Mouse (Mus musculus) MN1 (cell line): ENCODE data around the gene Vmn1r135.
"Not testable (repeated sequence)": the region's sequence is repeated elsewhere in the genome, so short reads cannot be mapped to it uniquely, and the experiment has no call there.

Experiments
- DNase-seq: peaks from one replicate; pipeline ENCODE4 v3.0.0-alpha.2; 2016; ENCODE audit warnings: low spot score

Gene Vmn1r135

GRCm38 (mm10) chr7:21832051-21832450, at the start of gene Vmn1r135:
Vmn1r135 (plus strand) TSS chr7:21832351.
- not testable (repeated sequence) for DNase-seq

- not testable (repeated sequence) for DNase-seq
These were observed 35.5 kb upstream of the Vmn1r135 start, which contains the start of gene Gm4177 for GRCm38 (mm10) chr7:21796628-21797027. Gm4177 (minus strand) TSS chr7:21796728.

DNA sequence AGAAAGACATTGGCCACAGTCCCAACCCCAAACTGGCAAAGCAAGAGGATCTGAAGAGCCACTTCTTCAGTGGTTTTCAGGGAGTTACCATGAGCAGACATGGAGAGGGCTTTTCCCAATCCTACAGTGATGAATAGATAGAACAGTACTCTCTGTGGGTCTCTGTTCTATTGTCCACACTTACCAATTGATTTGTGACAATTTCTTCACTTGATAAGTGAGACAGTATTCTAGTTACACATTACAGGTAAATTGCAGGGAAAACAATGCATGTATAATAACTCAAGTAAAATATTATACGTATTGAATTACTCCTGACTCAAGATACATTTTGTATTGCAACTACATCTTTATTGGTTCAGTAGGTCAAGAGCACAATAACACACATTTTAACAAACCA, 12.0 kb downstream of the Vmn1r135 start, which contains the start of gene Gm5725:
Gene Gm5725 (minus strand): TSS at position 101 of the 400 bp plus-strand sequence.
- DNase-seq: not testable (repeated sequence)
